Comparison of ENCODE assay signal across 11 mouse cellular contexts in genomic region chr11:116148761-116149221, GRCm38 (mm10). TPM values are rescaled to one million over a fixed set of nuclear protein-coding genes. Genes with fewer than 3 reads are reported as not detected.
DNase-seq lines count a peak whose midpoint lies in the region; ATAC-seq and TF ChIP-seq lines count a peak whose summit lies in the region.
"Had no signal": no experiment of that assay in that cellular context is flagged by ENCODE, and none has a peak within 500 bp of the region (broad histone marks: within the 10 kb centered on the region; RNA-seq: fewer than 3 reads in every experiment).

No protein-coding gene starts in this region.

- H3K4me2 ChIP-seq in hindbrain, embryonic 13.5 days, result no peak overlapping the region
- no peak overlapping the region for H3K4me2 ChIP-seq in liver, postnatal 0 days (ENCODE audit: low read depth, low read length)

- H3K36me3 ChIP-seq in hindbrain, embryonic 13.5 days, result peaks cover 100% of the 10 kb centered on the region
- H3K36me3 ChIP-seq in liver, postnatal 0 days (replicated peaks; ENCODE audit: insufficient read depth, low read length), result peaks cover 22% of the 10 kb centered on the region

- DNase-seq in layer of hippocampus, adult 2 months (ENCODE audit: low spot score in 2 of 2), result no peak
- DNase-seq in layer of hippocampus, adult 9-10 months (ENCODE audit: low spot score), result no peak
- DNase-seq in brain, adult 2 months (ENCODE audit: low read depth, low spot score), result peak; percentile 91
- DNase-seq in cerebellum, adult 11-12 months, result peak; percentile 87
- DNase-seq in adrenal gland, postnatal 10 days, result no peak
- DNase-seq in kidney, postnatal 4 days, result no peak
- DNase-seq in liver, postnatal 0 days, result no peak
- DNase-seq: heart, postnatal 10 days; kidney, adult 8-10 months had no signal

- H3K4me3 ChIP-seq in layer of hippocampus, adult 2 months, result no peak overlapping the region
- no peak overlapping the region for H3K4me3 ChIP-seq in hindbrain, embryonic 13.5 days
- no peak overlapping the region for H3K4me3 ChIP-seq in liver, postnatal 0 days (ENCODE audit: low read depth, low read length)

- H3K9me3 ChIP-seq in hindbrain, embryonic 13.5 days, result no peaks in the 10 kb centered on the region
- no peaks in the 10 kb centered on the region for H3K9me3 ChIP-seq in liver, postnatal 0 days (ENCODE audit: low read length)

- peak overlapping the region; percentile 24; the same call in 1 of the 2 replicates for H3K9ac ChIP-seq in hindbrain, embryonic 13.5 days
- H3K9ac ChIP-seq in liver, postnatal 0 days (replicated peaks), result no peak overlapping the region
- H3K9ac ChIP-seq: liver, embryonic 14.5 days had no signal

- H3K27me3 ChIP-seq in hindbrain, embryonic 13.5 days, result no peaks in the 10 kb centered on the region
- no peaks in the 10 kb centered on the region for H3K27me3 ChIP-seq in liver, postnatal 0 days (ENCODE audit: insufficient read depth, low read length)

- WGBS in hindbrain, embryonic 13.5 days, result 69% methylated on average over 20 of the region's 20 CpGs
- WGBS in liver, postnatal 0 days (ENCODE audit: insufficient replicate concordance), result 85% methylated on average over 20 of the region's 20 CpGs

- peaks cover 10% of the 10 kb centered on the region for H3K4me1 ChIP-seq in hindbrain, embryonic 13.5 days (replicated peaks)
- peaks cover 14% of the 10 kb centered on the region for H3K4me1 ChIP-seq in liver, postnatal 0 days (ENCODE audit: insufficient read depth)

- TF ChIP-seq CTCF in layer of hippocampus, adult 2 months (conservative IDR thresholded peaks at IDR 0.05), result no peak
- TF ChIP-seq CTCF in liver, postnatal 0 days (IDR thresholded peaks at IDR 0.05; ENCODE audit: low read depth), result no peak

- no peak for ATAC-seq in hindbrain, embryonic 13.5 days (ENCODE audit: low FRiP score)
- no peak for ATAC-seq in liver, postnatal 0 days

- peak overlapping the region; percentile 64 for H3K27ac ChIP-seq in layer of hippocampus, adult 2 months
- 0 out of 2 replicates have a peak overlapping the region, but pooled peaks have one; percentile 23 for H3K27ac ChIP-seq in hindbrain, embryonic 13.5 days
- H3K27ac ChIP-seq in liver, postnatal 0 days (ENCODE audit: low read depth), result no peak overlapping the region
- H3K27ac ChIP-seq: liver, embryonic 14.5 days had no signal

- TF ChIP-seq EP300 in liver, postnatal 0 days (IDR thresholded peaks at IDR 0.05; ENCODE audit: low read depth), result no peak

RNA-seq across cellular contexts. Expression of gene Mrpl38, which starts 10.1 kb away (rescaled TPM):
- total RNA-seq in layer of hippocampus, adult 2 months (2021), result 10 to 100 TPM; 64.6 to 66.8 TPM
- polyA plus RNA-seq in hindbrain, embryonic 13.5 days (2015; fragmentation: Nextera tagmentation; extraction: Ambion mirVana), result 76.4 and 78.2 TPM in 2 replicates
- 10 to 100 TPM; 86.8 to 94.1 TPM for total RNA-seq in adrenal gland, postnatal 10 days (2021)
- 43.9 and 44.0 TPM in 2 replicates for polyA plus RNA-seq in liver, postnatal 0 days (2015; fragmentation: Nextera tagmentation; extraction: Ambion mirVana)

RNA-seq across cellular contexts. Expression of gene Trim65, which starts 17.9 kb away (rescaled TPM):
- total RNA-seq in layer of hippocampus, adult 2 months (2021), result 1 to 10 TPM; 6.9 to 7.7 TPM
- polyA plus RNA-seq in hindbrain, embryonic 13.5 days (2015; fragmentation: Nextera tagmentation; extraction: Ambion mirVana), result 1.9 and 2.3 TPM in 2 replicates
- 1 to 10 TPM; 6.3 to 8.1 TPM for total RNA-seq in adrenal gland, postnatal 10 days (2021)
- polyA plus RNA-seq in liver, postnatal 0 days (2015; fragmentation: Nextera tagmentation; extraction: Ambion mirVana), result 1.1 and 1.2 TPM in 2 replicates

RNA-seq across cellular contexts. Expression of gene Fbf1, which starts 19.2 kb away (rescaled TPM):
- total RNA-seq in layer of hippocampus, adult 2 months (2021), result 10 to 100 TPM; 91.6 to 96.4 TPM
- 64.4 and 69.5 TPM in 2 replicates for polyA plus RNA-seq in hindbrain, embryonic 13.5 days (2015; fragmentation: Nextera tagmentation; extraction: Ambion mirVana)
- total RNA-seq in adrenal gland, postnatal 10 days (2021), result 10 to 100 TPM; 26.5 to 34.4 TPM
- 2.2 and 2.3 TPM in 2 replicates for polyA plus RNA-seq in liver, postnatal 0 days (2015; fragmentation: Nextera tagmentation; extraction: Ambion mirVana)

RNA-seq across cellular contexts. Expression of gene Trim47, which starts 21.8 kb away (rescaled TPM):
- total RNA-seq in layer of hippocampus, adult 2 months (2021), result 1 to 10 TPM; 4.6 to 7.2 TPM
- polyA plus RNA-seq in hindbrain, embryonic 13.5 days (2015; fragmentation: Nextera tagmentation; extraction: Ambion mirVana), result 3.9 and 4.5 TPM in 2 replicates
- total RNA-seq in adrenal gland, postnatal 10 days (2021), result 10 to 100 TPM; 23.2 to 24.5 TPM
- 5.7 and 7.4 TPM in 2 replicates for polyA plus RNA-seq in liver, postnatal 0 days (2015; fragmentation: Nextera tagmentation; extraction: Ambion mirVana)

RNA-seq across cellular contexts. Expression of gene Ten1, which starts 49.9 kb away (rescaled TPM):
- total RNA-seq in layer of hippocampus, adult 2 months (2021), result 10 to 100 TPM; 39.6 to 40.1 TPM
- polyA plus RNA-seq in hindbrain, embryonic 13.5 days (2015; fragmentation: Nextera tagmentation; extraction: Ambion mirVana), result 87.7 and 91.7 TPM in 2 replicates
- 10 to 100 TPM; 17.8 to 24.4 TPM for total RNA-seq in adrenal gland, postnatal 10 days (2021)
- polyA plus RNA-seq in liver, postnatal 0 days (2015; fragmentation: Nextera tagmentation; extraction: Ambion mirVana), result 20.7 and 22.8 TPM in 2 replicates

Comparison
In these comparisons a context has a peak if more than half of its experiments do, and no peak if none do; other contexts are left out.
1. DNase-seq: peak in brain, adult 2 months (single experiment) and cerebellum, adult 11-12 months (single experiment); none in layer of hippocampus, adult 2 months (0 of 2), layer of hippocampus, adult 9-10 months (single experiment), adrenal gland, postnatal 10 days (single experiment), kidney, postnatal 4 days (0 of 2) and liver, postnatal 0 days (single experiment).